ENCODE assay signal across 8 mouse cellular contexts in genomic region chr11:114704071-114704913, GRCm38 (mm10). TPM values are rescaled to one million over a fixed set of nuclear protein-coding genes. Genes with fewer than 3 reads are reported as not detected.
DNase-seq lines count a peak whose midpoint lies in the region; ATAC-seq and TF ChIP-seq lines count a peak whose summit lies in the region.

No protein-coding gene starts in this region.

- no peak for TF ChIP-seq CTCF in cortical plate, adult 2 months (IDR thresholded peaks at IDR 0.05; ENCODE audit: extremely low read depth, insufficient read depth, low read length)

- WGBS in hindbrain, embryonic 14.5 days = 25% methylated on average over 22 of the region's 22 CpGs
- 50% methylated on average over 22 of the region's 22 CpGs for WGBS in limb, embryonic 15.5 days

- H3K4me2 ChIP-seq in hindbrain, embryonic 14.5 days (replicated peaks) = no peak overlapping the region
- peak overlapping the region; percentile 2; the same call in 1 of the 2 replicates for H3K4me2 ChIP-seq in limb, embryonic 15.5 days

- H3K36me3 ChIP-seq in hindbrain, embryonic 14.5 days (replicated peaks; ENCODE audit: control insufficient read depth, insufficient read depth) = no peaks in the 10 kb centered on the region
- peaks cover 26% of the 10 kb centered on the region for H3K36me3 ChIP-seq in limb, embryonic 15.5 days

- H3K27me3 ChIP-seq in hindbrain, embryonic 14.5 days (ENCODE audit: control insufficient read depth, insufficient read depth, low read length) = no peaks in the 10 kb centered on the region
- no peaks in the 10 kb centered on the region for H3K27me3 ChIP-seq in limb, embryonic 15.5 days

- no peak overlapping the region for H3K4me3 ChIP-seq in cortical plate, adult 2 months (ENCODE audit: insufficient read depth, low read length)
- H3K4me3 ChIP-seq in hindbrain, embryonic 14.5 days (replicated peaks; ENCODE audit: low read length) = no peak overlapping the region
- H3K4me3 ChIP-seq in limb, embryonic 15.5 days = no peak overlapping the region

- TF ChIP-seq POLR2A in cortical plate, adult 2 months (IDR thresholded peaks at IDR 0.05; ENCODE audit: extremely low read depth, insufficient read depth, low read length) = no peak

- H3K4me1 ChIP-seq in cortical plate, adult 2 months (ENCODE audit: control insufficient read depth, insufficient read depth, low read length) = peaks cover 3% of the 10 kb centered on the region; the same call in 1 of the 2 replicates
- H3K4me1 ChIP-seq in hindbrain, embryonic 14.5 days (replicated peaks; ENCODE audit: control insufficient read depth, insufficient read depth, low read length) = peaks cover 20% of the 10 kb centered on the region; the same call in 1 of the 2 replicates
- peaks cover 13% of the 10 kb centered on the region for H3K4me1 ChIP-seq in limb, embryonic 15.5 days

- 0 out of 2 replicates have a peak overlapping the region, but pooled peaks have one; percentile 0 for H3K9ac ChIP-seq in hindbrain, embryonic 14.5 days
- no peak overlapping the region for H3K9ac ChIP-seq in limb, embryonic 15.5 days

- peak; percentile 89 for ATAC-seq in hindbrain, embryonic 14.5 days (ENCODE audit: low FRiP score)
- ATAC-seq in limb, embryonic 15.5 days (ENCODE audit: insufficient number of reproducible peaks, low FRiP score, low TSS enrichment, low read depth) = peak; percentile 66; the same call in 1 of the 2 replicates
- no peak for ATAC-seq in megakaryocyte progenitor cell, adult 5-6 weeks (replicated peaks; ENCODE audit: poor library complexity)

- no peaks in the 10 kb centered on the region for H3K9me3 ChIP-seq in hindbrain, embryonic 14.5 days (ENCODE audit: control insufficient read depth, low read length)
- H3K9me3 ChIP-seq in limb, embryonic 15.5 days = no peaks in the 10 kb centered on the region

- DNase-seq in cerebellum, adult 18-20 months = peak; percentile 50 to 52
- DNase-seq in hindbrain, embryonic 14.5 days (ENCODE audit: low spot score) = peak; percentile 71
- no peak for DNase-seq in adrenal gland, postnatal 14 days
- no peak for DNase-seq in lung, postnatal 25 days (ENCODE audit: low spot score)
- no peak for DNase-seq in spleen, postnatal 10 days (ENCODE audit: low spot score in 2 of 2)

- peak overlapping the region; percentile 5 for H3K27ac ChIP-seq in cortical plate, adult 2 months (ENCODE audit: insufficient read depth, low read length)
- H3K27ac ChIP-seq in hindbrain, embryonic 14.5 days = peak overlapping the region; percentile 45
- H3K27ac ChIP-seq in limb, embryonic 15.5 days = 0 out of 2 replicates have a peak overlapping the region, but pooled peaks have one; percentile 28

RNA-seq across cellular contexts. Expression of gene Dnaic2, which starts 22.9 kb away (rescaled TPM):
- polyA plus RNA-seq in cortical plate, adult 2 months (2012; rRNA removed) = 2.0 and 2.9 TPM in 2 replicates
- polyA plus RNA-seq in hindbrain, embryonic 14.5 days (2014; fragmentation: Nextera tagmentation; extraction: Ambion mirVana) = 1.9 and 2.5 TPM in 2 replicates
- polyA plus RNA-seq in limb, embryonic 15.5 days (2015; fragmentation: Nextera tagmentation; extraction: Ambion mirVana) = 1.1 and 1.3 TPM in 2 replicates
- 0.44 and 0.64 TPM in 2 replicates for total RNA-seq in adrenal gland, postnatal 14 days (2021)
- total RNA-seq in megakaryocyte progenitor cell, adult 5-6 weeks (2015) = not detected in 2 replicates
- not detected in 2 replicates for total RNA-seq in megakaryocyte progenitor cell, adult 5-6 weeks (2017)

RNA-seq across cellular contexts. Expression of gene Ttyh2, which starts 29.1 kb away (rescaled TPM):
- polyA plus RNA-seq in cortical plate, adult 2 months (2012; rRNA removed) = 29.1 and 33.1 TPM in 2 replicates
- polyA plus RNA-seq in hindbrain, embryonic 14.5 days (2014; fragmentation: Nextera tagmentation; extraction: Ambion mirVana) = 32.0 and 35.1 TPM in 2 replicates
- polyA plus RNA-seq in limb, embryonic 15.5 days (2015; fragmentation: Nextera tagmentation; extraction: Ambion mirVana) = 22.4 and 29.7 TPM in 2 replicates
- total RNA-seq in adrenal gland, postnatal 14 days (2021) = 61.7 and 64.7 TPM in 2 replicates
- 3.1 and 4.0 TPM in 2 replicates for total RNA-seq in megakaryocyte progenitor cell, adult 5-6 weeks (2015)
- 4.4 and 5.9 TPM in 2 replicates for total RNA-seq in megakaryocyte progenitor cell, adult 5-6 weeks (2017)

RNA-seq across cellular contexts. Expression of gene Rpl38, which starts 36.0 kb away (rescaled TPM):
- polyA plus RNA-seq in cortical plate, adult 2 months (2012; rRNA removed) = 1,795 and 1,828 TPM in 2 replicates
- 694 and 869 TPM in 2 replicates for polyA plus RNA-seq in hindbrain, embryonic 14.5 days (2014; fragmentation: Nextera tagmentation; extraction: Ambion mirVana)
- 866 and 1,120 TPM in 2 replicates for polyA plus RNA-seq in limb, embryonic 15.5 days (2015; fragmentation: Nextera tagmentation; extraction: Ambion mirVana)
- 1,048 and 1,188 TPM in 2 replicates for total RNA-seq in adrenal gland, postnatal 14 days (2021)
- 1,088 and 1,176 TPM in 2 replicates for total RNA-seq in megakaryocyte progenitor cell, adult 5-6 weeks (2015)
- total RNA-seq in megakaryocyte progenitor cell, adult 5-6 weeks (2017) = 3,319 and 5,175 TPM in 2 replicates

Comparison
In these comparisons a context has a peak if more than half of its experiments do, and no peak if none do; other contexts are left out.
1. DNase-seq: peak in cerebellum, adult 18-20 months (2 of 2) and hindbrain, embryonic 14.5 days (single experiment); none in adrenal gland, postnatal 14 days (single experiment), lung, postnatal 25 days (single experiment) and spleen, postnatal 10 days (0 of 2).
2. Peak in every context shown above with its lines, with median percentiles within 50 percentile points of each other: H3K27ac ChIP-seq.